Mouse (Mus musculus) forebrain, embryonic 16.5 days (tissue): ENCODE results near the gene Gpr75. TPM values are rescaled to one million over a fixed set of nuclear protein-coding genes. Genes with fewer than 3 reads are reported as not detected.

Experiments
- ATAC-seq: fragments of 200-750 bp; cut with Nextera tagmentation; 2 replicates; pipeline ENCODE4 v1.8.0; 2017; ENCODE audit warnings: mild to moderate bottlenecking, moderate library complexity
- H3K27ac ChIP-seq: fragments of 300-500 bp; sonication (generic); 2 replicates; pipeline ENCODE4 v1.5.1; 2014; ENCODE audit warnings: low read length, control low read depth
- H3K27me3 ChIP-seq: fragments of 300-500 bp; sonication (generic); replicated peaks from 2 replicates; pipeline ENCODE4 v1.6.1; 2014; ENCODE audit warnings: low read length; ENCODE audit not compliant: control insufficient read depth, insufficient read depth
- H3K36me3 ChIP-seq: fragments of 300-500 bp; sonication (generic); 2 replicates; pipeline ENCODE4 v1.6.1; 2014; ENCODE audit not compliant: control insufficient read depth, insufficient read depth
- H3K4me1 ChIP-seq: fragments of 300-500 bp; sonication (generic); replicated peaks from 2 replicates; pipeline ENCODE4 v1.6.1; 2014; ENCODE audit warnings: low read length; ENCODE audit not compliant: control insufficient read depth, insufficient read depth
- H3K4me2 ChIP-seq: fragments of 300-500 bp; sonication (generic); 2 replicates; pipeline ENCODE4 v1.6.1; 2014; ENCODE audit warnings: mild to moderate bottlenecking, low read length, control low read depth
- H3K4me3 ChIP-seq: fragments of 300-500 bp; sonication (generic); replicated peaks from 2 replicates; pipeline ENCODE4 v1.5.1; 2014; ENCODE audit warnings: mild to moderate bottlenecking, low read length, control low read depth
- H3K9ac ChIP-seq: fragments of 300-500 bp; sonication (generic); replicated peaks from 2 replicates; pipeline ENCODE4 v1.6.1; 2014; ENCODE audit warnings: low read depth, low read length, control low read depth
- H3K9me3 ChIP-seq: fragments of 300-500 bp; sonication (generic); 2 replicates; pipeline ENCODE4 v1.6.1; 2016; ENCODE audit warnings: low read length; ENCODE audit not compliant: control insufficient read depth
- WGBS: fragments of 180-500 bp; shearing (Covaris S2); extraction: QIAGEN DNeasy Blood & Tissue Kit; methylation state at CpG from one replicate; pipeline ENCODE4 v1.1.7; 2014; 5-methylcytosine and 5-hydroxymethylcytosine counted together
- polyA plus RNA-seq: library from polyadenylated mRNA; unstranded; fragments of >200 nt; fragmentation: Nextera tagmentation; extraction: Ambion mirVana; gene quantifications from 2 replicates; pipeline ENCODE4 v1.2.1, GENCODE M21; 2015

Gpr75 gene
- polyA plus RNA-seq, 1 experiment from 2014 or later, result 5.0 TPM

DNA sequence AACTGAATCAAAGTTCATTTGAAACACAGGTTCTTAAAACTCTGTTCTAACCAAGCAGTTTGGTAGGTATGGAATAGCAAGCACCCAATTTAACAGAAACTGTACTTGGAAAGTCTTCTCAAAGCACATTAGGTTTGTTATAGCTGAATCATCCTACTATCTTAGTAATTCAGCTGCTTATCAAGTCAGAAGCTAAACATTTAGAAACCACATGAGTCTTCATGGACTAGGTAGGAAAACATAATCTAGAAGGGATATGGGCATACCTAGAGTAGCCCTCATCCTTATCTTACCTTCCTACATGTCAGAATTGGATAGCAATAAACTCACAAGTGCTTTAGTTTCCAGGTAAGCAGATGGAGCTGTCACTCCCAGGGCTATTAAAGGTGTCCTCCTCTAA is 42.9 kb downstream of the Gpr75 start:
- Histone ChIP-seq H3K27me3 (no peaks in the 10 kb centered on the region), H3K4me2 (no peak overlapping the region), H3K36me3 (peaks cover 3% of the 10 kb centered on the region; the same call in 1 of the 2 replicates), H3K4me3 (no peak overlapping the region), H3K27ac (no peak overlapping the region), H3K4me1 (no peaks in the 10 kb centered on the region), H3K9ac (no peak overlapping the region), H3K9me3 (no peaks in the 10 kb centered on the region)
- no peak for ATAC-seq

DNA sequence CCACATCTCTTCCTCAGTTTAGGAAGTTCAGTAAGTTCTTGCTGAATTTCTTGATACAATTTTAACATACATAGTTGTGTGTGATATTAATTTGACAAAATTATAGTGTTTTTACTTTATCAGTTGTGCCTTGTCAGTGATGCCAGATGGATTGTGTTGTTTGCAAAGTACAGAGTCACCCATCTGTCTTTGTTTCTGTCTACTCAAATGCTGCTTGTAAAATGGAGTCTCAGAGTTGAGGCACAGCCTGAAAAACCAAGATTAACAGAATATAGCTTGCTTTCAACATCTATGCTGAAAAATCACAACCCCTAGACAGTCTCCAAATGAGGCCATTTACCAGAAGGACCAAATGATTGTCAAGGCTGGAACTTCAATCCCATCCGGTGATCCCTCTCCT is 43.3 kb downstream of the Gpr75 start:
- Histone ChIP-seq H3K36me3 (peaks cover 2% of the 10 kb centered on the region; the same call in 1 of the 2 replicates), H3K9me3 (no peaks in the 10 kb centered on the region), H3K4me2 (no peak overlapping the region), H3K9ac (no peak overlapping the region), H3K4me3 (no peak overlapping the region), H3K27ac (no peak overlapping the region), H3K27me3 (no peaks in the 10 kb centered on the region), H3K4me1 (no peaks in the 10 kb centered on the region)
- 80% methylated on average over 1 of the region's 1 CpGs for WGBS
- ATAC-seq, result no peak

Other genes starting within 250 kb of the Gpr75 start
- 9.7 and 10.1 TPM in 2 replicates for gene Acyp2, start 235.8 kb upstream of the Gpr75 start, polyA plus RNA-seq
- gene Psme4, start 113.6 kb upstream of the Gpr75 start, polyA plus RNA-seq, result 17.2 and 17.6 TPM in 2 replicates
- 38.4 and 44.7 TPM in 2 replicates for gene Asb3, start 58 bp downstream of the Gpr75 start, polyA plus RNA-seq
- gene Erlec1, start 69.0 kb downstream of the Gpr75 start, polyA plus RNA-seq, result 8.7 and 9.3 TPM in 2 replicates
- gene Chac2, start 101.0 kb downstream of the Gpr75 start, polyA plus RNA-seq, result 26.0 and 28.1 TPM in 2 replicates